Mouse (Mus musculus) ES-Bruce4 (cell line): Measurements from ENCODE around the gene Lurap1l. TPM values are rescaled to one million over a fixed set of nuclear protein-coding genes. Genes with fewer than 3 reads are reported as not detected.

Source experiments
- H3K27ac ChIP-seq: 2 replicates; pipeline ENCODE4 v1.5.1; 2012; ENCODE audit warnings: low read length, inconsistent platforms; ENCODE audit not compliant: insufficient read depth
- H3K27me3 ChIP-seq: 2 replicates; pipeline ENCODE4 v1.6.1; 2012; ENCODE audit warnings: mild to moderate bottlenecking, low read length, inconsistent platforms; ENCODE audit not compliant: control insufficient read depth, poor library complexity, insufficient read depth, severe bottlenecking
- H3K36me3 ChIP-seq: 2 replicates; pipeline ENCODE4 v1.6.1; 2012; ENCODE audit warnings: inconsistent platforms, mild to moderate bottlenecking, low read length, moderate library complexity; ENCODE audit not compliant: control insufficient read depth, poor library complexity, insufficient read depth, severe bottlenecking
- H3K4me1 ChIP-seq: one replicate; pipeline ENCODE4 v1.8.1; 2011; ENCODE audit warnings: low read length; ENCODE audit not compliant: control insufficient read depth, insufficient read depth
- H3K4me3 ChIP-seq: 2 replicates; pipeline ENCODE4 v1.5.1; 2011; ENCODE audit warnings: low read depth, mild to moderate bottlenecking, low read length
- H3K9ac ChIP-seq: 2 replicates; pipeline ENCODE4 v1.6.1; 2012; ENCODE audit warnings: low read depth, mild to moderate bottlenecking, inconsistent platforms; ENCODE audit not compliant: poor library complexity, severe bottlenecking
- H3K9me3 ChIP-seq: replicated peaks from 2 replicates; pipeline ENCODE4 v1.6.1; 2012; ENCODE audit warnings: mild to moderate bottlenecking, low read length, inconsistent platforms; ENCODE audit not compliant: control insufficient read depth, poor library complexity, insufficient read depth, severe bottlenecking
- CTCF ChIP-seq: IDR thresholded peaks from one replicate; pipeline ENCODE4 v1.8.1; 2011; ENCODE audit warnings: low read depth, low read length
- EP300 ChIP-seq: IDR thresholded peaks from 2 replicates; pipeline ENCODE4 v1.6.1; 2011; ENCODE audit warnings: low read depth, low read length; ENCODE audit not compliant: insufficient read depth
- POLR2A ChIP-seq: IDR thresholded peaks from one replicate; pipeline ENCODE4 v1.8.1; 2011; ENCODE audit warnings: low read length; ENCODE audit not compliant: insufficient read depth
- polyA plus RNA-seq: library from polyadenylated mRNA; stranded (reverse); fragments of >200 nt; gene quantifications from 2 replicates; pipeline ENCODE4 v1.2.4, GENCODE M21; 2011; ENCODE audit warnings: low read depth; ENCODE audit not compliant: missing spikeins, insufficient read depth, insufficient read length

Lurap1l gene
- polyA plus RNA-seq, 1 experiment, result 3.1 TPM

DNA sequence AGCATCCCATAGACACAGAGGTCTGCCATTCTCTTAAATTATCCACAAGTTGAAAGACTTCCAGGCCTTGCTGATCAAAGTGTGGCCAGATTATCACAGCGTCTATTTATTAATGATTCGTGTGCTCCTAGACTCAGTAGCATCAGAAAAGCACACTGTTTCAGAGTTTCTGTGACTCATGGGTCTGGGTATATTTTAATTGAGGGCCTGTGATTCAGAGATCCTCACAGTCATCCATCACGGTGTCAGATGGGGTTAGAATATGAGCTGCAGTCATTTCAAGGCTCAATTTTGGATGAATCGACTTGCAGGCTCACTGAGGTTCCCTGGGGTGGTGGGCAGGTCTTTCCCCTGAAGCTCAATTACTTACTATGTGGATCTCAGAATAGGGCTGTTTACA lies 30.5 kb downstream of the Lurap1l start:
- no peaks in the 10 kb centered on the region for H3K9me3 ChIP-seq
- no peak overlapping the region for H3K9ac ChIP-seq
- no peak overlapping the region for H3K27ac ChIP-seq
- no peaks in the 10 kb centered on the region for H3K27me3 ChIP-seq
- H3K4me3 ChIP-seq, result no peak overlapping the region
- TF ChIP-seq EP300, result no peak
- TF ChIP-seq CTCF, result no peak
- TF ChIP-seq POLR2A, result no peak
- no peaks in the 10 kb centered on the region for H3K36me3 ChIP-seq
- H3K4me1 ChIP-seq, result no peaks in the 10 kb centered on the region

DNA sequence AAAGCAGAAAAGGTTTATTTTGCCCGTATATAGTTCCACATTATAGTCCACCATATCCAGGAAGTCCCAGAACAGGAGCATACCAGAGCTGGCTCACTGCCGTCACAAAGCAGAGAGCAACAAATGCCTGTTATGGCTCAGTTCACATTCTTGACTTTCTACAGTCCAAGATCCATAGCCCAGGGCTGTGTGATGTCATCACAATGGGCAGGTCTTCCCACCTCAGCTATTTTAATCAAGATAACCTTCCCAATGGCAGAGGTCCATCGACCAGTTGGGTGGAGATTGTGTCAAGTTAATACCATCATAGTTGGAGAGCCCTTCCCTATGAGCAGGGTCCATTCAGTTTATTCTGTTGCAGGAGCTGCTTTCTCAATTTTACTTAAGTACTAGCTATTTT lies 31.5 kb downstream of the Lurap1l start:
- no peaks in the 10 kb centered on the region for H3K27me3 ChIP-seq

DNA sequence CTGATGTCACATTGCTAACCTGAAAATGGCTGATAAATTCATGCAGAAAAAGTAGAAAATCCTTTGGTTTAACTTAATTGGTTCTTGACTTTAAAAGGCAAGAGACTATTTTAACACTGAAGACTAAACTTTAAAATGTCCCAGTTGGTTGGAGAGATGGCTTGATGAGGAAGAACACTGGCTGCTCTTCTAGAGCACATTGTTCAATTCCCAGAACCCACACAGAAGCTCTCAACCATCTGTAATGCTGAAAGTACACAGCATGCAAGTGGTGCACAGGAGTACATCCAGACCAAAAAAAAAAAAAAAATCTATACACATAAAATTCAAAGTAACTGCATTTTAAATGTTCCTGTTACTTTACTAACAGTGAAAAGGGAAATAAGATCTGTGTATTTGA lies 34.2 kb downstream of the Lurap1l start:
- Histone ChIP-seq H3K9ac (no peak overlapping the region), H3K36me3 (no peaks in the 10 kb centered on the region), H3K4me3 (no peak overlapping the region), H3K9me3 (no peaks in the 10 kb centered on the region), H3K4me1 (no peaks in the 10 kb centered on the region), H3K27me3 (no peaks in the 10 kb centered on the region), H3K27ac (no peak overlapping the region)
- no peak for TF ChIP-seq CTCF
- TF ChIP-seq POLR2A, result no peak
- no peak for TF ChIP-seq EP300

More for the DNA sequence above, 31.5 kb downstream of the Lurap1l start:
- no peak overlapping the region for H3K27ac ChIP-seq
- H3K4me3 ChIP-seq, result no peak overlapping the region
- TF ChIP-seq EP300 (no peak), POLR2A (no peak), CTCF (no peak)
- no peaks in the 10 kb centered on the region for H3K9me3 ChIP-seq
- H3K4me1 ChIP-seq, result no peaks in the 10 kb centered on the region
- no peaks in the 10 kb centered on the region for H3K36me3 ChIP-seq
- no peak overlapping the region for H3K9ac ChIP-seq

DNA sequence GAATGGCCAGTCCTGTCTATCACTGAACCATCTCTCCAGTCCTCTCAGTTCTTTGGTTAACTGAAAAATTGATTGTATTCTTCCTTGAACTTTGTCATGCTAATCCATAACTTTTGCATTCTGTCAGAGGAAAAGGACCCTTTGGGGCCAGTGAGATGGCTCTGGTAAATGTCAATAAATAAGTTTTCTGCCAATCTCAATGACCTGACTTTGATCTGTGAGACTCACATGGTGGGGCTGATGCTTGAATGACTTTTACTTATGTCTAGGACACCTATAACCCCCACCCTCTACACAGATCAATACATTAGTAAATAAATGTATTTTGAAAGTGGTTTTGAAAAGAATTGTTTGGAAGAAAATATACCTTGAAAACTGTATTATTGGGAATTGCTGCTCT lies 38.7 kb downstream of the Lurap1l start:
- TF ChIP-seq POLR2A, result no peak
- TF ChIP-seq EP300, result no peak
- no peak for TF ChIP-seq CTCF
- no peak overlapping the region for H3K9ac ChIP-seq
- no peaks in the 10 kb centered on the region for H3K9me3 ChIP-seq
- no peaks in the 10 kb centered on the region for H3K27me3 ChIP-seq
- H3K4me3 ChIP-seq, result no peak overlapping the region
- no peaks in the 10 kb centered on the region for H3K36me3 ChIP-seq
- H3K4me1 ChIP-seq, result no peaks in the 10 kb centered on the region
- no peak overlapping the region for H3K27ac ChIP-seq

DNA sequence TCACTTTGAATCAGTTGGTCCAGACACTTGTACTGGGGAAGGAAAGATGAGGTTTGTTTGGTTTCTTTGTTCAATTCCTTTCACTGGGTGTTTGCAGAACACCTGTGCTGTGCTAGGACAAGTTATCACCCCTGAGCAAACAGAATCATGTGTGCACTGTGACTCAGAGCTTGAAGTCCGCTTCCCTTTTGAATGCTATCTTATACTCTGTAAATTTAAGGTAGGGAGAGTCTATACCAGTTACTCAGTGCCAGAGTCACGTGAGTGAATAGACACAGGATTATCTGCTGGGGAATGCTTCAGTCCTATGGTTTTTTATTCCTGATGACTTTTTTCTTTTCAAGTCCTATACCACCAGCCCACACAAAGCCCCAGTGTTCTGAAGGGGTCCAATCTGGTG lies 39.3 kb downstream of the Lurap1l start:
- no peaks in the 10 kb centered on the region for H3K9me3 ChIP-seq
- H3K36me3 ChIP-seq, result no peaks in the 10 kb centered on the region
- H3K4me1 ChIP-seq, result no peaks in the 10 kb centered on the region
- H3K4me3 ChIP-seq, result no peak overlapping the region
- no peaks in the 10 kb centered on the region; the same call in 1 of the 2 replicates for H3K27me3 ChIP-seq
- H3K27ac ChIP-seq, result no peak overlapping the region
- TF ChIP-seq POLR2A (no peak), CTCF (no peak), EP300 (no peak)
- no peak overlapping the region for H3K9ac ChIP-seq

DNA sequence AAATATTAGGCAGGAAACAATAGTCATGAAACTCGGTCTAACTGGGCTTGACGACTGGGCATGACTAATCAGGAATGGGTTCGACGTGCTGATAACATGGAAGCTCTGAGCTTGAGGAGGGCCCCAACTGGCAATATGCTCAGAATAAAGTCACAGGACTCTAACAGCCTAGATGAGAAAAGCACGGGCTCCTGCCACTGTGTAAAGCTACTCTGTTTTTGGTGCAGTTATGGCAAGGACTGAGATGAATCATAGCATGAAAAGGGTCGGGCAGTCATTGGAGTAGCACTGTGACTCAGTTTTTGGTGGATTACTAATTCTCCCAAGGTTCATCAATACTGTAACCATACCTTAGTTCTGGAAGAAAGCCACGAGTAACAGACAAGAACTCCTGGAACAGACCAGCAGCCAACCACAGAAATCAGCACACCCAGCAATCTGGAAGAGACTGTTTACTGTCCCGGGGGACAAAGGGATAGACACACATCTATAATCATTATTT lies 39.9 kb downstream of the Lurap1l start:
- Histone ChIP-seq H3K27ac (no peak overlapping the region), H3K36me3 (no peaks in the 10 kb centered on the region), H3K4me3 (no peak overlapping the region), H3K4me1 (no peaks in the 10 kb centered on the region), H3K27me3 (no peaks in the 10 kb centered on the region; the same call in 1 of the 2 replicates), H3K9ac (no peak overlapping the region), H3K9me3 (no peaks in the 10 kb centered on the region)
- TF ChIP-seq CTCF, result no peak
- TF ChIP-seq EP300, result no peak
- no peak for TF ChIP-seq POLR2A
